Mouse (Mus musculus) E14TG2a.4 (cell line): ENCODE results near the gene Inpp5a.

Experiments used
- H3K27me3 ChIP-seq: 2 replicates; pipeline ENCODE4 v1.6.1; 2014; ENCODE audit warnings: low read length, control low read depth; ENCODE audit not compliant: insufficient read depth
- H3K36me3 ChIP-seq: 2 replicates; pipeline ENCODE4 v1.6.1; 2014; ENCODE audit warnings: low read length, control low read depth; ENCODE audit not compliant: insufficient read depth
- H3K4me1 ChIP-seq: replicated peaks from 2 replicates; pipeline ENCODE4 v1.6.1; 2014; ENCODE audit warnings: low read depth, low read length, control low read depth
- H3K4me3 ChIP-seq: replicated peaks from 2 replicates; pipeline ENCODE4 v1.5.1; 2014; ENCODE audit warnings: mild to moderate bottlenecking, low read length
- H3K9me3 ChIP-seq: 2 replicates; pipeline ENCODE4 v1.6.1; 2014; ENCODE audit warnings: low read length, control low read depth
- CTCF ChIP-seq: conservative IDR thresholded peaks from 2 replicates; pipeline ENCODE4 v1.5.1; 2014; ENCODE audit warnings: low read length
- NANOG ChIP-seq: IDR thresholded peaks from 2 replicates; pipeline ENCODE4 v1.6.1; 2014; ENCODE audit warnings: borderline replicate concordance, low read length, mixed read lengths
- POU5F1 ChIP-seq: IDR thresholded peaks from 2 replicates; pipeline ENCODE4 v1.6.1; 2014; ENCODE audit warnings: low read length, borderline replicate concordance

Inpp5a gene

GRCm38 (mm10) chr7:139437926-139438600 is 49.2 kb downstream of the Inpp5a start:
- H3K36me3 ChIP-seq = no peaks in the 10 kb centered on the region
- no peaks in the 10 kb centered on the region for H3K27me3 ChIP-seq
- peaks cover 23% of the 10 kb centered on the region for H3K4me1 ChIP-seq
- H3K4me3 ChIP-seq = no peak overlapping the region
- no peaks in the 10 kb centered on the region for H3K9me3 ChIP-seq
- no peak for TF ChIP-seq POU5F1
- TF ChIP-seq NANOG = no peak
- TF ChIP-seq CTCF = no peak

DNA sequence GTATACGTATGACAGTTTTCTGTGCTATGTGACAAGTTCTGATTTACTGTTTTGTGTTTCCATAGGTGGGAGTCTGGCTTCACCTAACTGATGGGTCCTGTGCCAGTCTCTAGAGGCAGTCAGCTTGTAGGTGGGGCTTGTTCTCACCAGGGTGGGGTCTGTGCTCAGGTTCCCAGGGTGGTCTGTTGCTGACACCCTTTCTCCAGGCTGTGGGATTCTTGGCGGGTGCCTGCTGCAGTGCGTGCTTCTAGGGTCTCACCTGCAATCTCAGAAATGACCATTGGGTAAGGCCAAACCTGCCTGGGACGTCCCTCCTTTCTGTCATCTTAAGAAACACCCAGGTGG is 49.7 kb downstream of the Inpp5a start:
- TF ChIP-seq CTCF (no peak), NANOG (no peak), POU5F1 (no peak)

GRCm38 (mm10) chr7:139439031-139439430 is 50.1 kb downstream of the Inpp5a start:
- peaks cover 20% of the 10 kb centered on the region for H3K4me1 ChIP-seq
- no peaks in the 10 kb centered on the region for H3K36me3 ChIP-seq
- no peak for TF ChIP-seq NANOG
- TF ChIP-seq POU5F1 = no peak
- no peak for TF ChIP-seq CTCF
- H3K9me3 ChIP-seq = no peaks in the 10 kb centered on the region
- H3K4me3 ChIP-seq = no peak overlapping the region
- H3K27me3 ChIP-seq = no peaks in the 10 kb centered on the region

More for the DNA sequence above, 49.7 kb downstream of the Inpp5a start:
- no peaks in the 10 kb centered on the region for H3K36me3 ChIP-seq
- peaks cover 23% of the 10 kb centered on the region for H3K4me1 ChIP-seq
- H3K9me3 ChIP-seq = no peaks in the 10 kb centered on the region
- H3K4me3 ChIP-seq = no peak overlapping the region
- H3K27me3 ChIP-seq = no peaks in the 10 kb centered on the region

DNA sequence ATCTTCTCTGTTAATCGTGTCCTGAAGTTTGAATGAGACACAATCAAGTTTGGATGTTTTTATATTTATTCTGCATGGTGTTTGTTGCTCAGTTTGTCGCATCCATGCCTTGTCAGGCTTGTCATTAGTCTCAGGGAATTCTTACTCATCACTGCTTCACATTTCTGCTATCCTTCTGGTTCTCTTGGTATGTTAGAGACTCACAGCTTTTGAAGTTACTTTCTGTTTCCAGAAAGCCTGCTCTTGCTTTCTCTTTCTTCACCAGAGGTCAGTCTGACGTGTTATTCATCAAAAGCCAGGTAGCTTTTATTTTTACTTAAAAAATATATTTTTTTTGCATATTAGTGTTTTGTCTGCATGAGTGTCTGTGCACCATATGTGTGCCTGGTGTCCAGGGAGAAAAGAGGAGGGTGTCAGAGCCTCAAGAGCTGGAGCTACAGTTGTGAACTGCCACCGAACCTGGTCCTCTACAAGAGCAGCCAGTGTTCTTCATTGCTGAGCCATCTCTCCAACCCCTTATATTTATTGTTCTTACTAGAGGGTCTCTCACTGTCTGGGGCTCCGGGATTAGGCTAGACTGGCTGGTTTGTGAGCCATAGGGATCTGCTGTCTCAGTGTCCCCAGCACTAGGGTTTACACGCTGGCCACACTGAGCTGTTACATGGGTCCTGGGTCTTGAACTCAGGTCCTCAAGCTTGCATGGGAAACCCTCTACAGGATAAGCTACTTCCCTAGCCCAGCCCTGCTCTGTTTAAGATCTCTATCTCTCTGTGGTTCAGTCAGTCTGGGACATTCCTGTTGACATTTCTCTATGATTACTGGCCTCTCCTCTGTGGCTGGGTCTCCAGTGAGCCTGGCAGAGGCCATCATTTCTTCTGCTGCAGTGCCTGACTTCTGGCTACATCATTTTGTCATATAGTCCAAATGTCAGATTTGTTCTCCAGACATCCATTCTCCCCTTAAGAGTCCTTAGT is 51.3 kb downstream of the Inpp5a start:
- TF ChIP-seq NANOG (no peak), POU5F1 (no peak), CTCF (no peak)
- Histone ChIP-seq H3K36me3 (no peaks in the 10 kb centered on the region), H3K4me1 (peaks cover 18% of the 10 kb centered on the region), H3K9me3 (no peaks in the 10 kb centered on the region), H3K4me3 (no peak overlapping the region), H3K27me3 (no peaks in the 10 kb centered on the region)

DNA sequence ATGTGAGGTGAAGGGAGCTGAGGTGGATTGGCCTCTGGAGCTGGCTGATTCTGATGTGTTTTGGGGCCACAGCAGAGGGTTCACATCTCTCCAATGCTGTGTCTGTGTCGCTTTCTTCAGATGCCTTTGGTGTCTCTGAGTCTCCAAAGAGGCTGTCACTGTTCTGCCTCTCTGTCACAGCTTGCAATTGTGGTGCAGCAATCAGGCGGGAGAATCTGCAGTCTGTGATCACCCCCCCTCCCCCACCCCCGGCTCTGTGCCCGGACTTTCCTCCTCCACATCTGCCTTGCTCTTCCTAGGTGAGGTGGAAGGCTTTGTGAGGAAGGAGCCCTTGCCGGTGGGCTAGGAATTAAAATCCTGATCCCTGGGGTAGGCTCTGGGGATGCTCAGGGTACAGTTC is 52.1 kb downstream of the Inpp5a start:
- no peak overlapping the region for H3K4me3 ChIP-seq
- no peaks in the 10 kb centered on the region for H3K9me3 ChIP-seq
- H3K27me3 ChIP-seq = no peaks in the 10 kb centered on the region
- no peaks in the 10 kb centered on the region for H3K36me3 ChIP-seq
- peaks cover 18% of the 10 kb centered on the region for H3K4me1 ChIP-seq
- TF ChIP-seq NANOG (no peak), CTCF (no peak), POU5F1 (no peak)

- no peaks in the 10 kb centered on the region for H3K9me3 ChIP-seq
- no peak overlapping the region for H3K4me3 ChIP-seq
- H3K4me1 ChIP-seq = peaks cover 18% of the 10 kb centered on the region
- H3K36me3 ChIP-seq = no peaks in the 10 kb centered on the region
- no peaks in the 10 kb centered on the region for H3K27me3 ChIP-seq
- TF ChIP-seq CTCF (no peak), POU5F1 (no peak), NANOG (no peak)
Measured at GRCm38 (mm10) chr7:139441761-139442211, 52.9 kb downstream of the Inpp5a start.

DNA sequence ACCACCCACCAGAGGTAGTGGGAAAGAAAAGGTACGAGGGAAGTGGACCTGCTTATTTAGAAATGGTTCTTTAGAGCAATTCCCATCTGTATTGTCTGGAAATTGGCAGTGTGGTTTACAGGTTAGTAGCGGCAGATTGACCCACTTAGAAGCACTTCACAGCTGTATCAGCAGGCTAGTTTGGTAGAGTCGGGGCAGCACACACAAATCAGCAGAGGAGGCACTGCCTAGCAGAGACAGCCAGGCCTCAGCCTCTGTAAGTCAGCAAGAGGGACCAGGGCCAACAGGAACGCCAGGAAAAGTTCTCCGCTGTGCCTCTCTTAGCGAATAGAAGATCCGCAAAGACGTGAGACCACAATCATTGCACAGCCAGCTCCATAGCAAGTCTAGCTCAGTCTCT is 56.7 kb downstream of the Inpp5a start:
- H3K9me3 ChIP-seq = no peaks in the 10 kb centered on the region
- TF ChIP-seq POU5F1 (no peak), CTCF (no peak), NANOG (no peak)
- no peaks in the 10 kb centered on the region for H3K27me3 ChIP-seq
- no peak overlapping the region for H3K4me3 ChIP-seq
- H3K4me1 ChIP-seq = peaks cover 10% of the 10 kb centered on the region
- H3K36me3 ChIP-seq = 0 out of 2 replicates have a peak, but pooled peaks cover 4% of the 10 kb centered on the region

GRCm38 (mm10) chr7:139447381-139447780 is 58.5 kb downstream of the Inpp5a start:
- Histone ChIP-seq H3K36me3 (0 out of 2 replicates have a peak, but pooled peaks cover 4% of the 10 kb centered on the region), H3K4me3 (no peak overlapping the region), H3K27me3 (no peaks in the 10 kb centered on the region), H3K9me3 (no peaks in the 10 kb centered on the region), H3K4me1 (0 out of 2 replicates have a peak, but pooled peaks cover 3% of the 10 kb centered on the region)
- TF ChIP-seq NANOG (no peak), POU5F1 (no peak), CTCF (no peak)
